In the genomic region with DNA sequence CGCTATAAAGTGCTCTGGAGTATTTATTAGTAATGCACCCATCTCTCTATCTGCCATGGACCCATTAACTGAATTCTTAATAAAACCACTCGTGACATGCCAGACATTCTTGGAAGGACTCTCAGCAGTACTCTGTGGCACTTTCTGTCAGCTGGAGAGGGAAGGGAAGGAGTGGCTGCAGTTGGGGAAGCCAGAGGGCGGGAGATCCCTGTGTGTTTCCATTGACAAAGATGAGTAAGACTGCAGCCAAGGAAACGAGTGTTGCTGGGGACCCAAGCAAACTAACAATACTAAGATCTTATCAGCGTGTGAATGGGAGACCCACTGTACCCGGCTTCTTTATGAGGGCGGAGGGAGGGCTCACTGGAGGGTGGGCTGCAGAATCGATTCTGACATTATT, we compare ENCODE assay signal across 8 mouse cellular contexts. TPM values are rescaled to one million over a fixed set of nuclear protein-coding genes. Genes with fewer than 3 reads are reported as not detected.
DNase-seq lines count a peak whose midpoint lies in the region; ATAC-seq and TF ChIP-seq lines count a peak whose summit lies in the region.

No protein-coding gene starts in this region.

- WGBS in hindbrain, embryonic 12.5 days: 21% methylated on average over 8 of the region's 8 CpGs

- H3K27me3 ChIP-seq in E14TG2a.4 (ENCODE audit: insufficient read depth, low read length): peaks cover 8% of the 10 kb centered on the region; the same call in 1 of the 2 replicates
- no peaks in the 10 kb centered on the region for H3K27me3 ChIP-seq in hindbrain, embryonic 12.5 days

- peak overlapping the region; percentile 94 for H3K9ac ChIP-seq in hindbrain, embryonic 12.5 days

- H3K4me2 ChIP-seq in hindbrain, embryonic 12.5 days (replicated peaks): peak overlapping the region; percentile 80

- no peak for TF ChIP-seq CTCF in E14TG2a.4 (conservative IDR thresholded peaks at IDR 0.05; ENCODE audit: low read length)

- peaks cover 31% of the 10 kb centered on the region for H3K36me3 ChIP-seq in E14TG2a.4 (ENCODE audit: insufficient read depth, low read length)
- no peaks in the 10 kb centered on the region for H3K36me3 ChIP-seq in hindbrain, embryonic 12.5 days

- H3K4me3 ChIP-seq in E14TG2a.4 (replicated peaks; ENCODE audit: low read length): peak overlapping the region; percentile 98
- H3K4me3 ChIP-seq in hindbrain, embryonic 12.5 days: peak overlapping the region; percentile 92

- DNase-seq in embryo, embryonic 10.5 days (ENCODE audit: low spot score): peak; percentile 55
- peak; percentile 66 for DNase-seq in lung, postnatal 10 days
- DNase-seq in spleen, postnatal 4 days (ENCODE audit: low spot score in 2 of 2): no peak
- no peak for DNase-seq in spleen, postnatal 36 days (ENCODE audit: low spot score in 2 of 2)
- no peak for DNase-seq in layer of hippocampus, postnatal 36 days
- DNase-seq in retina, postnatal 1 day: no peak

- no peak for ATAC-seq in hindbrain, embryonic 12.5 days (ENCODE audit: low FRiP score)

- peak overlapping the region; percentile 97 for H3K27ac ChIP-seq in hindbrain, embryonic 12.5 days

- no peaks in the 10 kb centered on the region for H3K9me3 ChIP-seq in E14TG2a.4 (ENCODE audit: low read length)
- no peaks in the 10 kb centered on the region for H3K9me3 ChIP-seq in hindbrain, embryonic 12.5 days (replicated peaks)

- peaks cover 75% of the 10 kb centered on the region for H3K4me1 ChIP-seq in E14TG2a.4 (replicated peaks; ENCODE audit: low read depth, low read length)
- peaks cover 65% of the 10 kb centered on the region for H3K4me1 ChIP-seq in hindbrain, embryonic 12.5 days

RNA-seq across cellular contexts. Expression of a gene that starts 2.5 kb away (rescaled TPM):
- 90.3 and 92.0 TPM in 2 replicates for polyA plus RNA-seq in hindbrain, embryonic 12.5 days (2016; fragmentation: Nextera tagmentation; extraction: Ambion mirVana)
- 10 to 100 TPM; 12.5 to 12.7 TPM for total RNA-seq in layer of hippocampus, postnatal 36 days (2021)

Comparison
In these comparisons a context has a peak if more than half of its experiments do, and no peak if none do; other contexts are left out.
1. DNase-seq: peak in embryo, embryonic 10.5 days (single experiment) and lung, postnatal 10 days (single experiment); none in spleen, postnatal 4 days (0 of 2), spleen, postnatal 36 days (0 of 2), layer of hippocampus, postnatal 36 days (0 of 2) and retina, postnatal 1 day (single experiment).